Mouse (Mus musculus) thymus, postnatal 10 days (tissue): ENCODE data around the gene Itpr1.
A peak's percentile ranks its signal among the peaks of the same experiment; 100 is the strongest.

Experiments
- DNase-seq, 2 experiments: peaks; one replicate each; pipeline ENCODE4 v3.0.0; 2021; ENCODE audit warnings: low spot score in 2 of 2

Gene Itpr1

DNA sequence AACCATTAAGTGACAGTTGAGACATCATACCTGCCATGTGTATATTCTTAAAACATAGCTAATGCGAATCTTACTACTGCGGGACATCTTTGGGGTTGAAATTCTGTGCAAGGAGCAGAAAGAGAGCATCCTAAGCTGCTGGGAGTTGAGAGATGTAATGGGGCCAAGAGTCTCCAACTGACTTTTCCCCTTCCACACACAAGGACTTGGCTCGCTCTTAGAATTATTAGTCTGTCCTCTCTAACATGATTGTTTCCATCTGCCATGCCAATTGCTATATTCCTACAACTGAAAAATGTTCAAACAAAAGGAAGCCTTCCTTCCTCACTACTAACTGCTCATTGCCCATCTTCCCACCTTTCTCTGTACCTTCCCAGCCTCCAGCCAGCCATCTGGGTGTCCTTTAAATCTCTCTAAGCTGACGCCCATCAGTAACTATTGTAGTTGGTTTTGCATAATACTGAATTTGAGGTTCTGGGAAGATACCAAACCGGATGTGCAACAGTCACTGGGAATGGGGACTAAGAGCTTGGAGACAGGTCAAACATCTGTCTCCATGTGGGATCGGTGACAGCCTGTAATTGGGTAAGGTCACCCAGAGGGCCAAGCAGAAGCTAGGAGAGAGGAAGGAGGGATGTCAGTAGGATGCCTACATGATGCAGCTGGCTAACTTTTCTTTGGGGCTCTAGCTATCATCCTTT lies 177.9 kb downstream of the Itpr1 start:
- DNase-seq, result no peak

DNA sequence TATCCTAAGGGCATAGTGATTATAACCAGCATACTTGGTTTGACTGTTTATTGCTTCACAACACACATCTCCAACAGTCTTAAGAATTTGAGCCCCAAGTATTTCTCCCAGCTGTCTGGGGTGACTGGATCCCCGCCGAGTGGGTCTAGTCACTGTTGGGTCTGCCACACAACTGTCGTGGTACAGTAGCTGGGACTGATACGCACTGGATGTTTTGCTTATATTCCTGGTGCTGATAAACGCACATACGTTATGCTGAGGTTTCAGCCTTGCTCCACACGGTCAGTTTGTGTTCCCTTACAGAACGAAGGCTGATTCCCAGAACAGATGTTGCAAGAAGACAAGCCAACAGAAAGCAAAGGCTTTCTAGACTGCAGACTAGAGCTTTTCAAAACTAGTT lies 180.2 kb downstream of the Itpr1 start:
- no peak for DNase-seq

DNA sequence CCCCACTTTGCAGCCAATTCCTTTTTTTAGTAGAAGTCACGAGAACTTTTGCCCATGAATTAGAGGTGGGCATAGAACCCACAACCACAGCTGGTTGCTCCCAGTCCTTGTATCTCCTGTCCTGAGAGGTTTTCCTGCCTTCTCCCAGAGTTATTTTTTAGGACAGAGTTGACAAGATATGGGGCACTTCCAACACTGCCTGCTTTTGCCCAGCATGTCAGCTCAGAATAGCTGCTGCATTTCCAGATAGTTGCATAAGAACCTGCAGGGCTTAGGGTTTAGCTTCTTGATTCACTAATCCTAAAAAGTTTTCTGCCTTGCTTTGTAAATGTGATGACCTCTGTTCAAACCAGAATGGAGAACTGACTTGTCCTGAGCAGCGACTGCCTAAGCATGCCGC lies 185.1 kb downstream of the Itpr1 start:
- DNase-seq, result no peak

DNA sequence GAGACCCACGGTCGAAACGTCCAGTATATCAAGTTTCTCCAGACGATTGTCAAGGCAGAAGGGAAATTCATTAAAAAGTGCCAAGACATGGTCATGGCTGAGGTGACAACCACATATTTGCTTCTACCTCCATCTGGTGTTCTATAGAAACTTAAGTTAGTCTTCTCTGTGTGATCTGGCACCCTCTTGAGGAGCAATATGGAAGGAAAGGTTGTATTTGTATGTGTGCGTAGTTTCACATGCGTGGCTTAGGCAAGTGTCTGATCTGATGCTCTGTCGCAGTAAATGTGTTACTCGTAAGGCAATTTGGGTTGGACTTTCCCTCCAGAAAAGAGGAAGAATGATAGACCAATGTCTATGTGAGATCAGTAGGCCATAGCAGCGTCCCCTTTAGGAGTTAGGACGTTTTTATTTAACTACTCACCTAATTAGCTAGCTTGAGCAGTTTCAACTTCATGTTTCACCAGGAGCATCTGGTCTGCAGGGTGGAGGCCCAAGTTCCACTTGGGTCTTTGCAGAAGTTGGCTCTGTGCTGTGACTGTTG lies 188.6 kb downstream of the Itpr1 start:
- no peak for DNase-seq

DNA sequence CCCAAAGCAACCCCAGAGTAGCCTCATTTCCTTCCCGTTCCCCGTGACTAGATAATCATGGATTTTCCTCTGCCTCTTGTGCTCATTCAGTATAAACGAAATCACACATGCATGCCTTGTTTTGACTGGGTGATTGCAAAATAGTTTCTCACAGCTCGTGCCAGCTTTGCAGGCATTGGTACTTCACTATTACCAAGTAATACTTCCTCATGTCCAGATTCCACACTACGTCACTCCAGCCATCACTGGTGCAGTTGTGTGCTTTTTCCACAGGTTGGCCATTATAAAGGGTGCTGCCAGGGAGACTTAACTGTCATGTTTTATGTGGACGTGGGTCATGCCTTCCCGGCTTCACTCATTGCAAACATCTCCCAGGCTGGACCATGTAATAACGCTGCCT lies 191.8 kb downstream of the Itpr1 start:
- DNase-seq, result no peak

DNA sequence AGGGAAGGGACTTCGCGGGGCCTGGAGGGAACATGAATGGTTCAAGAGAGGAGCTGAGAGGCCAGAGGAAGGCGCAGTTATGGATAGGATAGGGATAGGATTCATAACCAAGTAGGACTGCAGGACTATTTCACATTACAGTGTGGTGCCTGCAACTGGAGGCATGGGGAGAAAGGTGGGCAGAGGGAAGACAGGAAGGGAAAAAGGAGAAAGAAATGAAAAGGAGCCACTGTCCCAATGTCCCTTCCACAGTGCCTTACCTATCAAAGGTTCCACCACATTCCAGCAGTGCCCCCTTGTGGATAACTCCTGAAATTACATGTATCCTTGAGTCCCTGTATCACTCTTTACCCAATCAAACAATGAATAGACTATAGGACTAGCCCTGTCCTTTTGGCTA lies 195.2 kb downstream of the Itpr1 start:
- DNase-seq, result peak in 1 of 2 experiments; percentile 53

DNA sequence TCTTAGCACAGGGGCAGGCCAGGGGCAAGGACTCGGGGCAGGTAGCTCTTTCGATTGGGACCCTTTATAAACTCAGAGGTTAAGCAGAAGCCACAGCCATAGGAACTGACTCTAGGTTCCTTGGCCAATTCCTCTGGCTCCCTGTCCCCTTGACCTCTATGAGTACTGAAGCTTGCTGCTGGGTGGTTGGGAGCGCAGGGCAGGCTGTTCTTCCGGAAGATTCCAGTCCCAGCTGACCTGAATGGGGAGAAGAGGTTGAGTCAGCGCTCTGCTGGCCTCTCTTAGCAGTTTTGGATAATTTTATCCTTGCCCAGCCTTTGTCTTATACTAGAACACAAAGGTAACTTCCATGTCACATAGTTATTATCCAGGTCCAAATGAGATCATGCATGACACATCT lies 195.8 kb downstream of the Itpr1 start:
- DNase-seq, result no peak

DNA sequence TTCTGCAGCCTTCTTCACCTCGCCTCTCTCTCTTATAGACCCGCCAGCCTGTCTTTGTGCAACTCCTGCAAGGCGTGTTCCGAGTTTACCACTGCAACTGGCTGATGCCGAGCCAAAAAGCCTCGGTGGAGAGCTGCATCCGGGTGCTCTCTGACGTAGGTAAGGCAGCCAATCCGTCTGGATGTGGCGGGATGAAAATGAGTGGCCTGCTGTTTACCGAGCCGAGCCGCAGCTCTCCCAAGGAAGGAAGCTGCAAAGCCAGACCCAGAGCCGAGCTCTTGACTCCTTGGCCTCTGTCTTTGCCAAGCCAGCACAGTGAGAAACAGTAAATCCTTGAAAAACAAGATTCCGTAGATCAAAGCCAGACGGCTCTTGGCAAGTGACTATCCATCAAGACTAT lies 197.9 kb downstream of the Itpr1 start:
- no peak for DNase-seq

DNA sequence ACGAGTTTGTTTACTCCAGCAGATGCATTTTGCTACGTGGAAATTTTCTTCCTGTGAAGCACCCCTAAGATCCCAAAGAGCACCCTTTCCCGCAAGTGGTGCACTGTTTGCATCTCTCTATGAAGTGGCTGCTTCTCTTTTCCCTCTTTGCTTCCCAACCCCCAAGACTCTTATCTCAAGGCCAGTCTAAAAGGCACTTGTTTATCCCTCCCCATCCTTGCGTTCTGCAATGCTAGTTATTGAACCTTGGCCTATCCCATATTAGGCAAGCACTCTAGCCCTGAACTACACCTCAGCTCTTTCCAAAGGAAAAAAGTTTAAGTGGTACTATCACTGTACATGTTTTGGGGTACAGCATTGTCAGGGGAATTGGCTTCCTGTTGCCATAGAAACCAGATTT lies 198.3 kb downstream of the Itpr1 start:
- no peak for DNase-seq

DNA sequence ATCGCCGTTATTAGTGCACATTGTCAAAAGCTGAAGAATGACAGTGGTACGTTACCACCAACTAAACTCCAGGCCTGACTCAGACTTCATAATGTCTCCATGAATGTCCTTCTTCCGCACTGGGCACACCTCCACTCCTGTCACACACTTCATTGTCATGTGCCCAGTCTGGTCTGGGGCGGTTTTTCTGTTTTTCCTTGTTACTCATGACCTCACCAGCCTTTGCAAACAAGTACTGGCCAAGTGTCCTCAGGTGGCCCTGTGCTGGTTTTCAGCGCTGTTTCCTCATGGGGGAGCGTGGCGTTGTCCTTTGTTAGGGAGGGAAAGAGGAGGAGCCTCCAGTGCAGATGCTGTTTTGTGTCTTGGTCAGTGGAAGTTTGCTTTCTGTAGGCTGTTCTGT lies 200.1 kb downstream of the Itpr1 start:
- DNase-seq, result no peak

DNA sequence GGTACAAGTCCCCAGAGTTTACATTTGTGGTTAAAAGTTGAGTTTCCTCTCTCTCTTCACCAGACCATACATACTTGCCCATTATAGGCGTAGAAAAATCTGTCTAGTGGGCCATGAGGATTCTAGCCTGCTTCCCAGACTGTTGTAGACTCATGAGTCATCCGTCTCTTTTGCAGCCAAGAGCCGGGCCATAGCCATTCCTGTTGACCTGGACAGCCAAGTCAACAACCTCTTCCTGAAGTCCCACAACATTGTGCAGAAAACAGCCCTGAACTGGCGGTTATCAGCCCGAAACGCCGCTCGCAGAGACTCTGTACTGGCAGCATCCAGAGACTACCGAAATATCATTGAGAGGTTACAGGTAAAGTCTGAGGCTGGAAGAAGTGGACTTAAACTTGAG lies 200.7 kb downstream of the Itpr1 start:
- no peak for DNase-seq

DNA sequence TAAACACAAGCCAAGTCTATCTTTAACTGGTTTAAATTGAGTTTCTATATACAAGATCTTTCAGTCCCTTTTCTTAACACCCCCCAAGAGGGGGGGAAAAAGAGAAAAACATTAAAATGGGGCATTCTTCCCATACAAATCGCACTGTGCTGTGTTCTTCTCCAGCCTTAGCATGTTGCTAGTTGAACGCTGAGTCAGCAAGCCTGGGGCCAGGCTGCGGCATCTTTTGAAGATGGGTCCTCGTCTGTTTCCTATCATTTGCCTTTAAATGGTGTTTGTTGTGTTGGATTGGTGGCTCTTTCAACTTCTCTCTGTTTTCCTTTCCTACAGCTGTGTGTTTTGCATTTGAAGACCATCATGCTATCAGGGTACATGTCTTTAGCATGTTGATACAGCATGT lies 203.0 kb downstream of the Itpr1 start:
- DNase-seq, result no peak

DNA sequence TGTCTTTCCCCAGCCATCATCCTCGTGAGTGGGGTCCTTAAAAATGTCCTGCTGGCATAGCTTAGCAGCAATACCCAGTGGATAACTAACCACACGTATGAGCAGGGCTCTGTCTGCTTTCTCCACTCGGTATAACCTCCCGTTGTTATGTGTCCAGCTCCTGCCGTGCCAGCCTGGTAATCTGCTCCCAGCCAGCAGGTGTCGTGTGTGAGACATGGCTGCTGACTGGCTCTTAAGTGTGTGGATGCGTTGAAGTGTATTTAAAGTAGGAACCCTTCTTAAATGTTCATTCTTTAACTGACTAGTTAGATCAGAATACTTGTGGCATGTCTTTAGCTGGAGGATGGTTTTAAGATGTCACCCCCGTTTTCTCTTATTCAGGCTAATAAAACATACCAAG lies 204.6 kb downstream of the Itpr1 start:
- DNase-seq, result peak in 1 of 2 experiments; percentile 31

DNA sequence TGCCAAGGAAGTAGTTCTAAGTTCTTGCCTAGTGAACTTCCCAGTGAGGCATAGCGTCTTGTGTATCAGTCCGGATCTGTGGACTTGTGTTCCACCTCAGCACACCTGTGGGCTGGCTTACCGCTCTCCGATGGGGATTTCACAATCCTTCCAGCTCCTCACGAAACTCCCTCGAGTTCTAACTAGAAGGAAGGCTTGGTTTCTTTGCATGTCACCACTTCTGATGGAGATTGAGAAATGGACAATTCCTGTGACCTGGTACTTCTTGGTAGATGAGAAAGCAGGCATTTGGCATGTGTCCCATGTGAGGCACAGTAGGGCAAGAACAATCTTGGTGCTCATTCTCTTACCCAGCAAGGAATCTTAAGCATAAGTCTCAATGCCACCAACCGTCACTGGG lies 205.3 kb downstream of the Itpr1 start:
- DNase-seq, result no peak

DNA sequence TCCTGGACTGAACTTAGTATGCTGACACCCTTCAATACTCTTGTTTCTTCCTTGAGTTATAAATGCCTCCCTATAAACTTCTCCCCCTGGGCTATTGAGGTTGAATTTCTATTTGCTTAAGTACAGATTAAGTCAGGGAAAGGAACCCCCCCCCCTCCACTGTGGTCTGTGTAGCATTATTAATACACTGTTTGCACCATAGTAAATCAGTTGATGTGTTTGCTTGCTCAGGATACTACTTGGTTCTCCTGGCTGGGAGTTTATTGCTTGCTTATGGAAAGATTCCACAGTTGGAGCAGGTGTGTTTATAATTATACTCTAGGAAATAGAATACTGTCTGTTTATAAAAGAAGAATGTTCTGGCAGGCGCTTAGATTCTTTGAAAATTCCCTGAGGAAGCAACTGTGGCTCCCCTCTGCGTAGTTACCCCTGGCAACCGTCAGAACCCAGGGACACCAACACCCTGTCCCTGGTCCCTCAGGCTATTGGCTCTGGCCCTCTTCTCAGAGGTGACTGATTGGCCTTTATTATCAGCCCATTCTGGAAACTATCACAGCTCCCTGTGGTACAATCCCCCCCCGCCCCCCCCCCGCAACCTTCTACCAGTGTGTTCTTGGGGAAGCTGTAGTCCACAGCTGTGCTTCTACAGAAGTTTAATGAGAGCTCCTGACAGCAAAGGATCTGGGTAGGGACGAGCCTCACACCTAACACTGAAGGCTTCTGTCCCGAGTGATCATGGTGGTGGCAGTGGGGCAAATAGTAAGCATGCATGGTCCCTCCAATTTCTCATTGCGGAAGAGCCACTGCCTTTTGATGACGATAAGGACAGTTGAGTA lies 212.1 kb downstream of the Itpr1 start:
- no peak for DNase-seq

DNA sequence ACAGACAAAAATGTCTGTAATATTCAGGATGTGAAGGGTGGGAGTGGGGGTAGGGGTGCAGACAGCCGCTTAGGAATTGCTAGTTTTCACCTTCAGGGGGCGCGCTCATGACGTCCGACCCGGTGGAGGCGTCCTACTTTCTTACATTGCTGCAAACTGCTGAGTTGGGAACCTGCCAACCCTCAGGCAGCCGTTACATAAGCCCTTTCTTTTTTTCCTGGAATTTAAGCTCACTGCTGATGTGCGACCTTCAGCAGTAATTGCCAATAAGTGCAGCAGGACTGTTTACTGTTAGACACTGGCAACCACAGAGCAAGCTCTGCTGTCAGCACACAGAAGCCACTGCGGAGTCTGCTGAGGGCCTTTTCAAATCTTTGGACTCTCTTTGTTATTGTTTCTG lies 213.9 kb downstream of the Itpr1 start:
- DNase-seq, result peak; percentile 27 to 72

DNA sequence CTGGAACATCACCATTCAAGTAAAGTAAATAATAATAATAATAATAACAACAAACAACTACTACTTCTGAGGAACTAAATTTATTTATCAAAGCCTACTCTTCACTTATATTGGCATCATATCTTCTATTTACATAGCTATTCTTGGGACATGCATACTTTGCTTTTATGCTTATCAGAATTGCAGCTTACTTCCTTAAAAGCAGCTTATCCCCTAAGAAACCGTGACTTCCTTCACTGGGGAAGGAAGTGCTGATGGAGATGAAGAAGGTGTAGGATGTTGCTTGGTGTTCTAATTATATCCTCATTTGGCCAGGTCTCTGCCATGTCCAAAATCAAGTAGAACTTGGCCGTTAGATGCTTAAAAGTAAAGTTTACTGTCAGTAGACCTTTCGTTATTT lies 215.5 kb downstream of the Itpr1 start:
- no peak for DNase-seq

DNA sequence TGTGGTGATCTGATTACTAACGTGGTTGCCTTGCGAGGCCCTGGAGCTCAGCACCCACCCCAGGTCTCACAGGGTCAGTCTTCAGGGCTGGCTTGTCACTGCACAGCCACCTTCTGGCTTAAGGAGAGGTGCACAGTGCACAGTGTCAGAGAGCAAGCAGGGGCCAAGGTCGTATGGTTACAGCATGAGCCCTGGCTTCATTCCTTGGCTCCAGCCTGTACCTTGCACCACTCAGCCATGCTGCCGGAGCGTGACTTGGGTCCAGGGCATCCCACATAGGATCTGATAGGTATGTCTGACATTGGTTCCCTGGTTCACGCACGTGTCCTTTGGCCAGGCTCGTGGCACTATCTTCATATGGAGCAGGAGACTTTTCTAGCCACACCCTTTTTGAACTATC lies 217.1 kb downstream of the Itpr1 start:
- DNase-seq, result no peak

DNA sequence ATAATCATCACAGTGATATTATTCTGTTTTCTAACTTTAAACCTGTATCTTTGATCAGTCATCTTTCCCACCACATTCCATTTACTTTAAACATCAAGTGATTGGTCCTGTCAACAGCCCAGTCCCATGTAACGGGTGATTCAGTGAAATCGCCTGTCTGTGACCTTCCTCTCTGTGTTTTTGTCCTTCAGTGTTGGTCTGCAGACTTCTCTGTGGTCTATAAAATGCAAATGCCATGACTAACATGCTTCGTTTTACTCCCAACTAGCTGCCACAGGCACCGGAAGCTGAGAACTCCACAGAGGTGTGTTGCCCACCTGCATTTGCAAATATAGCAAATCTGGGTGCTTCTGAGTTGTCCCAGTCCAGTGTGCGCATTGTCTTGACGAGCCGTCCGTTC lies 218.3 kb downstream of the Itpr1 start:
- no peak for DNase-seq

DNA sequence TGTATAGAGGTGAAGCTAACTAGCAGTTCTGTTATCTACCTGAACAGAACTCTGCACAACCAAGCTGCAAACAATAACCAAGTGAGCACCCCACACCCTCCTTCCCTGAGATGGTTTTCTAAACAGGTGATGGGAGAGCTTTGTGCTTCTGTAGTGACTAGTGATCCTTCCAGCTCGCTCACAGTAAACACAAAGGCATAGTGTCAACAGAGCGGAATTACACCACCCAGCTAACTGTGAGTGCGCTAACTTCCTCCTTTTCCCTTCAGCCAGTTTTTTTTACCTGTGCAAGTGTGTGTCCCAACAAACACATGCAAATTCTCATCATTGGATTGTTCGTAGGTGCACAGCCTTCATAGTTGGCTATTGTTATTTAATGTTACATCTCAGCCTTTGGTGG lies 219.9 kb downstream of the Itpr1 start:
- no peak for DNase-seq

DNA sequence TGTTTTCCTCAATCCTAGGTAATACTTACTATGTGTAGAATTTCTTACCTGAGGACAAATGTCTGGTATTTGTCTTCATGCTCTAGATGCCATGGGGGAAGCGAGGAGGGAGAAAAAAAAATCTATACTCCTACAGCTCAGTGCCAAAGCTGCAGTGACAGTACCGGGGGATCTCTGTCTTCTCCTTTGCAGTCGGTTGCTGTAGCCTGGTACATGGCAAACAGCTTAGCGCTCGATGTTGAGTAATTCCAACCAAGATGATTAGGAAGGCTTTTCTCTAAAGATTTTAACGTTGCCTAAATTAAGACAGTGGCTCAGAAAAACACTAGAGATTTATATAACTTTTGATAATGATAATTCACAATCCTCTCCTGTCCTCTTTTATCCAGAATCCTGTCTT lies 221.9 kb downstream of the Itpr1 start:
- no peak for DNase-seq

DNA sequence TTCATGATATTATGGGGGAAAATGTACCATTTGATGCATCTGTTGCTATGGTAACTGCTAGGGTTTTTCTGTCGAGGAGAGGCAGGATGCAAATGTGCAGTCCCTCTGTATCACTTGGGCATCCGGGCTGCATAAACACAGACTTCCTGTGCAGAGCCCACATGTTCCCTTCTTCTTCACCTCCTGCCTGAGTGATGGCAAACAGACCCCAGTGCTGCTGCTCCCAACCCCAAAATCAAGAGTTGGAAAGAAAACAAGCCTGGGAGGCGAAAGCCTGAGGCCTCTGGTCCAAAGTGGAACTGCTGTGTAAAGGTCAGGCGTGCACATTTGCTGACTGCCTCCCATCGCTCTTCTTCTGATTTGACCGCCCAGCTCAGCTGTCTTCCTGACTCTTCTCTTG lies 222.6 kb downstream of the Itpr1 start:
- DNase-seq, result no peak

DNA sequence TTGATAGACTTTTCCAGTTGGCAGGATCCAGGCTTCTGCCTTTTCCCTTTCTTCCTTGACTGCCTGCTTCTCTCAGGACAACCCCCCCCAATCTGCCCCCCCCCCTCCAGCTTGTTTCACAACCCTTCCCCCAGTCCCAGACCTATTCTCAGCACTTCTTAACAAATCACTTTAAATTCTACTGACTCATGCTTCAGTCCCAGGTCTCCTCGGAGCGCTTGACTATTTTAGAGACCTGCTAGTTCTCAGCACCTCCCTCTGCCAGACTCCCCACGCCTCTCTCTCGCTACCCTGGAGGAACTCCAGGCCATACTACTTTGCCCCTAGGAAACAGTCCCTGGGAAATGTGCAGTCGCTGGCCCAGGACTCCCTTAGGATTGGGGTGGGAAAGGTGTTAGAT lies 223.7 kb downstream of the Itpr1 start:
- DNase-seq, result no peak
